Mouse (Mus musculus) embryonic stem cell, embryonic (primary cell): ENCODE results near the gene Mettl4.
"Not testable (repeated sequence)": the region's sequence is repeated elsewhere in the genome, so short reads cannot be mapped to it uniquely, and the experiment has no call there.

Experiments used
- CTCF ChIA-PET, 4 experiments: fragments of 300-600 bp in 2 of 4; fragments of 350-600 bp in 2 of 4; sonication (Branson Sonifier 250); formaldehyde crosslinking; loops; one replicate each; lab custom pipeline; 2022; ENCODE audit warnings: inconsistent platforms in 2 of 4; lab: Charles Lee
- POLR2A ChIA-PET, 4 experiments: fragments of 300-600 bp in 2 of 4; fragments of 350-600 bp in 2 of 4; sonication (Branson Sonifier 250); formaldehyde crosslinking; loops; one replicate each; lab custom pipeline; 2022; ENCODE audit warnings: antibody characterized with exemption in 4 of 4, inconsistent platforms in 1 of 4; lab: Charles Lee

Mettl4 gene

GRCm38 (mm10) chr17:94749466-94750135, at the start of gene Mettl4:
TSS of gene Mettl4 (minus strand) at chr17:94750019.
- POLR2A ChIA-PET: interaction anchor here in 3 of 4 experiments (0.7 to 4.0 kb wide), 21 partner anchors 9 to 116 kb away, joined by 3 to 39 read pairs (median 5); no protein-coding TSS in a partner anchor
- CTCF ChIA-PET: interaction anchor here in 1 of 4 experiments (0.6 to 1.0 kb wide), 2 partner anchors 14 to 877 kb away, joined by 3 read pairs; no protein-coding TSS in a partner anchor

GRCm38 (mm10) chr17:94778871-94779482, 29.2 kb upstream of the Mettl4 start:
- POLR2A ChIA-PET: no interaction called here
- CTCF ChIA-PET: no interaction called here

- ChIA-PET CTCF (no interaction called here), POLR2A (interaction anchor here in 3 of 4 experiments (0.7 to 1.2 kb wide), 3 partner anchors 18 to 98 kb away, joined by 3 to 4 read pairs (median 3); partner anchors contain the start of gene Mettl4 (in 1 of the 3))
Observed at GRCm38 (mm10) chr17:94768491-94768890, 18.7 kb upstream of the Mettl4 start.

- ChIA-PET POLR2A (interaction anchor here in 2 of 4 experiments (0.9 to 1.0 kb wide), 3 partner anchors 14 to 100 kb away, joined by 3 to 7 read pairs (median 3); no protein-coding TSS in a partner anchor), CTCF (no interaction called here)
Observed at GRCm38 (mm10) chr17:94764711-94765110, 14.9 kb upstream of the Mettl4 start.

DNA sequence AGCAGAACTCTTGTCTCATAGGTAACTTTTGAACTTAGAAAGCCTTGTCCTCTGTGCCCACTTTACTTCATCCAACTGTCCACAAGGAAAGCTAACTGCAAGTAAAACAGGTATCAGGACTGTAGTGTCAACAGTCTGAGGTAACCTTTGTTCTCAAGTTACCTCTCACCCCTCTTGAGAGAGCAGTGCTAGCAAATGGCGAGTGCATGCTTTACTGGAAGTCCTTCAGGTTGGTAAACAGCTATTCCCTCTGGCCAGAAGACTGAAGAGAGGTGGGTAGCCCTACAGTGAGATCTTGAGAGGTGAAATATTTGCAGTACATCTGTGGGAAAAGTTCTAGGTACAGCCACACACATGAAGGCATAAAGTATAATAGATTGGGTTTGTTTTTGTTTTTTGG, 14.2 kb upstream of the Mettl4 start:
- POLR2A ChIA-PET: interaction anchor here in 1 of 4 experiments (0.9 kb wide), 1 partner anchor 14 kb away, joined by 3 read pairs; no protein-coding TSS in a partner anchor
- CTCF ChIA-PET: no interaction called here

DNA sequence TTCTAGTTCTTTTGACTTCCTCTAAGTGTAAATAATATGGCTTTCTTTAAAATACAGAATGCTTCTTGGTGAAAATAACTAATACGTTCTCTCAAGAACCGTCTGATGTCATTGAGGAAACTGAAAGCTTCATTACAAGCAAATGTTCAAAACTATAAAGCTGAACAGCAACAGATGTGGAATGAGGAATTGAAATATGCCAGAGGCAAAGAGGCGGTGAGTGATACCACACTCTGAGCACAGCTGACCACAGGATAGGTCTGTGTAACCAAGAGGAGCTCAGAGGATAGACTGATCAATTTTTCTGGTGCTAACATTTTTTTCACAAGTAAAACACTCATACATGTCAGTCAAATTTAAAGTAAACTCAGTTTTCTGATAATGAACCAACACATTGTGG, 12.6 kb upstream of the Mettl4 start:
- POLR2A ChIA-PET: interaction anchor here in 1 of 4 experiments (0.6 to 1.3 kb wide), 3 partner anchors 13 to 72 kb away, joined by 3 to 5 read pairs (median 3); partner anchors contain the start of gene Mettl4

DNA sequence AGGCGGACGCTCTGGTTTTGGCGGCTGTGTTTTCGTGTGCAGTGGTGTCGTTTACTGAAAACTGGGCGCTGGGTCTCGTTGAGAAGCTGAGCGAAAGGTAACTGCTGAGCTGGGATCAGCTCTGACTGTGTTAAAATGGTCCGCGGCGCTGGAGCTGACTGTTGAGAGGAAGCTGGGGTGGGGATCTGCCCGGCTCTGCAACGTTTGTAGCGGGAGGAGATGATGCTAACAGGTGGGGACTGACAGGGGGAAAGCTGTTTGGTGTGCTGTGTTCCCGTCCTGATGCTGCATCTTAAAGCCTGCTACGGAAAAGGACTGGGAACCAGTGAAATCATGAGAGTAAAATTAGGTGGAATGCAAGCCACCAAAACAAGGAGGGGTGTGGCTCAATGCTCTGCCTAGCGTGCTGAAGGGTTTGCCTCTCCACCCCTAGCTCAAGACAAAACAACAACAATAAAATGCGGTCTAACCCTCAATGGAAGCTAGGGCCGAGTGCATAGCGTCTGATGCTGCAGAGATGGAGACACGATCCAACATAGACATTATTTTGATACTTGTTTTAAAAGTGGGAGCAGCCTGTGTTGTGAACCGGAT, 414 bp upstream of the Mettl4 start:
- POLR2A ChIA-PET: interaction anchor here in 3 of 4 experiments (0.6 to 4.0 kb wide), 20 partner anchors 8 to 181 kb away, joined by 3 to 39 read pairs (median 5); no protein-coding TSS in a partner anchor
- CTCF ChIA-PET: interaction anchor here in 1 of 4 experiments (1.0 kb wide), 1 partner anchor 15 kb away, joined by 3 read pairs; no protein-coding TSS in a partner anchor

More for the DNA sequence above, 12.6 kb upstream of the Mettl4 start:
- CTCF ChIA-PET: no interaction called here

DNA sequence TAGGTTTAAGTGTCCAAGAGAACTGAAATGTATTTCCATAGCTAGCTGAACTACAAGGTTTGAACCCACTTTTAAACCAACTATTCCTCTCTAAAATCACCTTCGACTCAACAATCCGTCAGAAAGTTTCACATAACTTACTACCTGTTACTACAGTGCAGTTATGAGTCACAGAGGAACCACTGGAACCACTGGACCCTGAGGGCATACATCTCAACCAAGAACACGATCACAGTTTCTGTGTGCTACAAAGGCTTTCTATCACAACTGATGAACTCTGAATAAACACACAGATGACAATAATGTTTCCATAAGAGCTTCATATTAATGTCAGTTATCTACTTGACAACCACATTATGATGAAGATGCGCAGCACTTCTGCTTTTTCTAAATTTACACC, 11.6 kb downstream of the Mettl4 start:
- ChIA-PET POLR2A (interaction anchor here in 1 of 4 experiments (1.2 kb wide), 1 partner anchor 10 kb away, joined by 3 read pairs; no protein-coding TSS in a partner anchor), CTCF (interaction anchor here in 1 of 4 experiments (0.6 kb wide), 1 partner anchor 876 kb away, joined by 3 read pairs; no protein-coding TSS in a partner anchor)

DNA sequence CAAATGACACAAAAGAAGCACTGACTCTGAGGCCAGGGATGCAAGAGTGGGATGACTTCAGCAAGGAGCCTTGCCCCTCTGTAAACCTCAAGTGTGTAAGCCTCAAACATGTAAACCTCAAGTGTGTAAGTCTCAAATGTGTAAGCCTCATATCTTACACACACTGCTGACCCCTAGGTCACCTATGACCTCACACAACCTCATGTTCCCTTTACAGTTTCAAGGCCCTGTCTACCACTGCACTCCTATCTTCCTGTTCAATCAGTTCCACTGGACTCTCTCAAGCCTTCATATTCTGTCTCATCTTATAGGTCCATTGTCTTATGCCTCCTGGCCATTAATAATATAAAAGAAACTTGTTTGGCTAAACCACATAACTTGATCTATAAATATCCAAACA, 13.9 kb downstream of the Mettl4 start:
- ChIA-PET CTCF (interaction anchor here in 3 of 4 experiments (0.6 to 1.5 kb wide), 6 partner anchors 14 to 974 kb away, joined by 3 to 6 read pairs (median 4); partner anchors contain the start of gene Mettl4 (in 1 of the 3)), POLR2A (interaction anchor here in 2 of 4 experiments (0.6 to 1.0 kb wide), 2 partner anchors 14 kb away, joined by 3 read pairs; partner anchors contain the start of gene Mettl4 (in 2 of the 2))

DNA sequence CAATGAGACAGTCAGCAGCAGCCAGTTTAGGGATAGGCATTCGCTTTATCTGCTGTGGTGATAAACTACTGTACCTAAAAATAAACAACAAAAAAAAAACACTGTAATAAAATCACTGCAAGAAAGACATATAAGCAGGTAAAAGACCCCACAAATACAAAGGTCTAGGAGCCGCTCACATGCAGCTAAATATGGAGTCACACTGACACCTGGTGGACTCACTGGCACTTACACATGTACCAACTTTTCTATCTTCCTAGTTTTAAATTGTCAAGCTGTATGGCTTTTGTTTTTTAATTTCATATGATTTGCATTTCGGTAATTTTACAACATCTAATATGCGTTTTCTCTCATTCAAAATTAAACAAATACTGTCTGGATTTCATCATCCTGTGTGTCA, 14.4 kb downstream of the Mettl4 start:
- ChIA-PET CTCF (interaction anchor here in 3 of 4 experiments (0.6 to 1.5 kb wide), 6 partner anchors 14 to 973 kb away, joined by 3 to 6 read pairs (median 4); partner anchors contain the start of gene Mettl4 (in 1 of the 3)), POLR2A (interaction anchor here in 2 of 4 experiments (0.6 to 1.0 kb wide), 2 partner anchors 14 kb away, joined by 3 read pairs; partner anchors contain the start of gene Mettl4 (in 2 of the 2))

- CTCF ChIA-PET: interaction anchor here in 3 of 4 experiments (0.6 to 1.5 kb wide), 5 partner anchors 11 to 1590 kb away, joined by 3 to 5 read pairs (median 3); no protein-coding TSS in a partner anchor
- POLR2A ChIA-PET: not testable (repeated sequence)
Observed at GRCm38 (mm10) chr17:94730416-94730815, 19.4 kb downstream of the Mettl4 start.

- CTCF ChIA-PET: no interaction called here
Observed at GRCm38 (mm10) chr17:94726750-94727149, 23.1 kb downstream of the Mettl4 start.

GRCm38 (mm10) chr17:94673515-94674317, 76.1 kb downstream of the Mettl4 start:
- ChIA-PET CTCF (interaction anchor here in 1 of 4 experiments (0.6 to 0.7 kb wide), 2 partner anchors 11 to 473 kb away, joined by 7 to 15 read pairs; no protein-coding TSS in a partner anchor), POLR2A (interaction anchor here in 1 of 4 experiments (0.6 kb wide), 1 partner anchor 12 kb away, joined by 4 read pairs; no protein-coding TSS in a partner anchor)

More at GRCm38 (mm10) chr17:94726750-94727149, 23.1 kb downstream of the Mettl4 start:
- POLR2A ChIA-PET: interaction anchor here in 1 of 4 experiments (1.2 to 1.7 kb wide), 2 partner anchors 24 to 781 kb away, joined by 4 to 9 read pairs; partner anchors contain the start of gene Mettl4
